Mouse (Mus musculus): ENCODE data around the gene Mettl25.

DNA sequence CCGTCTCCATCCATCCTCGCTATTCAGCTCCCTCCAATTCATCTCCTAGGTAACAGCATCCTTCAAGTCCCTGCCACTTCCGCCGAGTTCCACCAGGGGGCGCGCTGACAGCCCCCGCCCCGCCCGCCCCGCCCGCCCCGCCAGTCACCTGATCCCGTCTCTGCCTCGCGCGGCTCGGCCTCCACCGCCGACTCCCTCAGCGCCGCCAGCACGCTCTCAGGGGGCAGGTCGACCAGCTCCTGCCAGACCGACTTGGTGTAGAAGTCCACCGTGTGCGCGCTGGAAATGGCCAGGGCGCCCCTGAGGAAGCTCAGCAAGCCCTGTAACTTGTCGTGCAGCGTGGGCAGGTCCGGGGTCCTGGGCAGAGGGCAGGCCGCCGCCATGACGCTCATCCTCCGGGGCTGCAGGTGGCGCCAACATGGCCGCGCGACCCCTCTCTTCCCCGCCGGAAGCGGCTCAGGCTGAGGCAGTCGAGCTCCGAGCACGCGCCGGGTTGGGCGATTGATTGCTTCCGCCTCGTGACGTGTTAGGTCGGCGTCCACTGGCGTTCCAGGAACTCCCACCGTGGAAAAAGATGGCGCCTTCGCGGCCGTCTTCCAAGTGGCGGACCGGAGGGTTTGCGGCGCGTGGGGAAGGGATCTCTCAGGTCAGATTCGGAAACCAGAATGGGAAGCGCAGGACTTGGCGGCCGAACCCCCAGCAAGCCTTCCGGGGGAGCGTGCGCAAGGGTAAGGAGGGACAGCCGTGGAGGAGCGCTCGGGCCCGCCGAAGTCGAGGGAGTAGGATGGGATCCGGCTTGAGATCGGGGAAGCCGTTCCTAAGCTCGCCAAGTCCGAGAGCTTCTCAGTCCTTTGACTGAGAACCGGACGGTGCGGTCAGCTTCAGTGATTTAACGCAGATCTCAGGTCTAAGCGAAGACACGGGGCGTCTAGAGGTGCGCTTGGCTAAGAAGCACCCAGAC is at the start of gene Mettl25, which contains the start of gene Ccdc59:
- TF ChIP-seq CTCF (IDR thresholded peaks at IDR 0.05; ENCODE audit: extremely low read depth, insufficient read length, insufficient replicate concordance, low read depth, low read length) (peak; percentile 60), POLR2A (IDR thresholded peaks at IDR 0.05; ENCODE audit: low read depth, low read length) (peak; percentile 46)
